Mouse (Mus musculus) G1E (cell line): ENCODE measurements around the gene Stn1.

Experiments
- CTCF ChIP-seq: IDR thresholded peaks from 2 replicates; pipeline ENCODE4 v1.5.1; 2012; ENCODE audit warnings: low read depth, low read length, inconsistent platforms, mixed read lengths
- GATA1 ChIP-seq: IDR thresholded peaks from 2 replicates; pipeline ENCODE4 v1.6.1; 2012; ENCODE audit warnings: borderline replicate concordance, low read length, inconsistent platforms, mixed read lengths

- TF ChIP-seq CTCF = no peak
- TF ChIP-seq GATA1 = no peak
Observed at GRCm38 (mm10) chr19:47493017-47493997, 44.0 kb downstream of the Stn1 start.
